Mouse (Mus musculus) neutrophil, adult 5-6 weeks (primary cell): ENCODE measurements around the gene Dlg1. TPM values are rescaled to one million over a fixed set of nuclear protein-coding genes. Genes with fewer than 3 reads are reported as not detected.

Experiments
- ATAC-seq: fragments of 151-379, 151-347 bp; 2 replicates; pipeline ENCODE4 v1.8.0; 2017; ENCODE audit warnings: mild to moderate bottlenecking, moderate TSS enrichment; ENCODE audit not compliant: insufficient number of reproducible peaks, poor library complexity, low FRiP score, severe bottlenecking; ENCODE audit errors: extremely low read depth
- total RNA-seq: library from RNA; stranded (forward); fragments of 200-1000 nt; gene quantifications from 2 replicates; pipeline ENCODE4 v1.2.3, GENCODE M21; 2017

Dlg1 gene
- total RNA-seq, 1 experiment from 2014 or later, result 94.7 TPM

DNA sequence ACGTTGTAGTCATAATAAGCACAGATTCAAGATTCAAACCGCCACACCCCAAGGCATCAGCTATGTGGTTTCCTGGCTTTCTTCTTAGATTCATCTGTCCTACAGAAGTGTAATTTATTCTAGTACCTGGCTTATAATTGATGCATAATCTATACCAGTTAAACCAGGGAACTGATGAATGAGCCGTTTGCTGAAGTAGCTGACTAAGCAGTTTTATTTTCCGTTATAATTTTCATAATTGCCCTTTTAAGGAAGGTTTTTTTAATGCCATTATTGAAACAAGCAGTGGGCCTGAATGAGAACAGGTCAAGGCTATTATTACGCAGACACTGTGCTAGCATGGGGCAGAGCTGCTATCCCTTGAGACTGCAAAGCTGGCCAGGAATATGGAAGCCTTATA lies 9.6 kb upstream of the Dlg1 start:
- no peak for ATAC-seq

- ATAC-seq, result no peak
Measured at GRCm38 (mm10) chr16:31654021-31654420, 9.2 kb upstream of the Dlg1 start.

- no peak for ATAC-seq
Measured at GRCm38 (mm10) chr16:31655531-31655930, 7.7 kb upstream of the Dlg1 start.

- ATAC-seq, result no peak
Measured at GRCm38 (mm10) chr16:31657502-31657901, 5.7 kb upstream of the Dlg1 start.

- no peak for ATAC-seq
Measured at GRCm38 (mm10) chr16:31658539-31659334, 4.5 kb upstream of the Dlg1 start.

- ATAC-seq, result no peak
Measured at GRCm38 (mm10) chr16:31659453-31659852, 3.8 kb upstream of the Dlg1 start.

GRCm38 (mm10) chr16:31662556-31663378 lies 476 bp upstream of the Dlg1 start:
- ATAC-seq, result no peak

DNA sequence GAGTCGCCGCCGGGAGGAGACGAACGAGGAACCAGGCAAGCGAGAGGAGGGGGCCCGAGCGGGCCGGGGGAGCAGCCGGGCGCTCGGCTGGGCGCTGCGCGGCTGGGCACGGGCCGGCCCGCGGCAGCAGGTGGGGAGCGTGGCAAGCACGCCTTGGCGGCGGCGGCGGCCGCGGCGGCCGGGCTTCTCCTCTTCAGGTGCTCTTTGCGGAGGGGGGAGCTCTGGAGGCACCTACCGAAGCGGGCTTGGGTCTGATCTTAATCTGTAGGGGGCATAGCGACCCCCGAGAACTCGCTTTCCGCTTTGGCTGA lies 999 bp downstream of the Dlg1 start:
- no peak for ATAC-seq

GRCm38 (mm10) chr16:31672202-31672601 lies 9.0 kb downstream of the Dlg1 start:
- no peak for ATAC-seq

GRCm38 (mm10) chr16:31677463-31677862 lies 14.2 kb downstream of the Dlg1 start:
- no peak for ATAC-seq

- no peak for ATAC-seq
Measured at GRCm38 (mm10) chr16:31682291-31682690, 19.0 kb downstream of the Dlg1 start.

DNA sequence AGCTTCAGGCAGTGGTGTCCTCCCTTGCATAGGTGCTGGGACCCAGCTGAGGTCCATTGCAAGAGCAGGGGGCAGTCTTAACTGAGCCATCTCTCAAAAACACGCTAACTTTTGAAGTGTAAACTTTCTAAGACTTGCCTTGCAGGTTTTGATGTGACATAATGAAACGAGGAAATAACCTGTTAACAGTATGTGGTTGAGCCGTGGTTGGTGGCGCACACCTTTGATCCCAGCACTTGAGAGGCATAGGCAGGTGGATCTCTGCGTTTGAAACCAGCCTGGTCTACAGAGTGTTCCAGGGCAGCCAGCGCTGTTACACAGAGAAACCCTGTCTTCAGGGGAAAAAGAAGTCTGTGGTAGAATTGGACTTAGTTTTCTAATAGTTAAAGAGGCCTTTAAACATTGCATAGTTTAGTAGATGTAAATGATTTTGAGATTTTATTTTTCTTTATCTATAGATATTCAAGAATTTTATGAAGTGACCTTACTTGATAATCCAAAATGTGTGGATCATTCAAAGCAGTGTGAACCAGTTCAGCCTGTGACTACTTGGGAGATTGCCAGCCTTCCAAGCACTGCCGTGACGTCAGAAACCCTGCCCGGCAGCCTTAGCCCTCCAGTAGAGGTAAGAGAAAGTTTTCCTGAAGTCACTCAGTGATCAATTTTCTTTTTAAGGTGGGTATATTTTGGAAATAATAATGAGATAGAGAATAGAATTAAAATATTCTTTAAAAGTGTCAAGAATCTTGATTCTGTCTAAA lies 20.6 kb downstream of the Dlg1 start:
- no peak for ATAC-seq

GRCm38 (mm10) chr16:31684771-31685170 lies 21.5 kb downstream of the Dlg1 start:
- no peak for ATAC-seq

DNA sequence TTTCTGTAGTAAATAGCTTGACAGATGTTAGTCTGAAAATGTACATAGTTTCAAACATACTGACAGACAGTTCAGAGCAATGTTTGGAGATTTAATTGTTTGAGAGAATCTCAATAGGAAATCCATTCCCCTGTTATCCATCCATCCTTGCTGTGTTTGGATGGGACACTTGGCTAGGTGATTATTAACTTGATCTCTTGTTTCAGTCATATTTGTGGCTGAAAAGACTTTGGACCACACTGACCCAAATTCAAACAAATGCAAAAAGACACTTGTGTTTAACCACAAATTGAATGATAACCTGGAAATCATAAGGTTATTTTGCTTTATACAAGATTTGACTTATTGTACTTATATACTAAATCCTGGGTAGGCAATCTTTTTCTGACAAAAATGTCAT lies 24.5 kb downstream of the Dlg1 start:
- no peak for ATAC-seq

- ATAC-seq, result no peak
Measured at GRCm38 (mm10) chr16:31695286-31696020, 32.2 kb downstream of the Dlg1 start.

- ATAC-seq, result no peak
Measured at GRCm38 (mm10) chr16:31696367-31696766, 33.1 kb downstream of the Dlg1 start.

DNA sequence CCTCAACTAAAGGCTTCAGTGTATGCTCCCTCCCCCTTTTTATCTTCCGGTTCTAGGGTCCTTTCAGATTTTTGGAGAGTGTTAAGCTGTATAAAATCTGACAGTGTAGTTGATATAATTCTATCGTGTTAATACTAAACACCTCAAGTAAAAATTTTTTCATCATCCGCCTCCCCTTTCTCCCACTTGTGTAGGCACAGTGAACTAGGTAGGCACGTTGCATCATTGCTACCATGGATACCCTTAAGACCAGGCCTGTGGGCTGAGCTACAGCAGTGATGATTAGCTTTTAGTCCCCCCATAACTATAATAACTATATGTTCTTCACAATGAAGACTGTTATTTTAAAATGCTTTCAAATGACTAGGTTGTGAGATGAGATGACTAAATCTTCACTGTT lies 34.1 kb downstream of the Dlg1 start:
- ATAC-seq, result no peak

DNA sequence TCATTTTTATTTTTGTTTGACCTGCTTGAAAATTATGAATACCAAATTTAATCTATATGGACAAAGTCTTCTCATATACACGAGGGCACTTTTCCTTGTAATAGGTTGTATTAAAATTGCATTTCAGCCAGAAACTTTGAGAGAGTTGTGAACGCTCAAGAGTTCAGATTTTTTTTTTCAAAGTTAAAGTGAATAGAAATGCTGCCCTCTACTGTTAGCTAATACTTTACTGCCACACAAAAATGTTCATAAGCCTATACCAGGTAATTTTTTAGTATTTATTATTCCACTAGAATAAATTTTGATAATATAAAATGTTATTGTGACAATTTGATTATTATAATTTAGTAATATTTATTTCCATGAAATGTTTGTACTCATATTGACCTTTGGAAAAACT lies 42.0 kb downstream of the Dlg1 start:
- no peak for ATAC-seq

- ATAC-seq, result no peak
Measured at GRCm38 (mm10) chr16:31705904-31706303, 42.7 kb downstream of the Dlg1 start.
